Mouse (Mus musculus): ENCODE results near the gene Trpc3. TPM values are rescaled to one million over a fixed set of nuclear protein-coding genes. Genes with fewer than 3 reads are reported as not detected.

Trpc3 gene
- polyA plus RNA-seq (2015; fragmentation: Illumina TruSeq; extraction: RNeasy Lipid Tissue Mini Kit (QIAGEN cat#74804); ENCODE audit: low read depth, low replicate concordance) = 17.1 TPM

GRCm38 (mm10) chr3:36689392-36690291, at the start of gene Trpc3:
Gene Trpc3, minus strand, starts transcription at chr3:36690167.

GRCm38 (mm10) chr3:36613202-36613907, 76.6 kb downstream of the Trpc3 start, which contains the start of gene Bbs7:
Gene Bbs7, minus strand, starts transcription at chr3:36613477.

DNA sequence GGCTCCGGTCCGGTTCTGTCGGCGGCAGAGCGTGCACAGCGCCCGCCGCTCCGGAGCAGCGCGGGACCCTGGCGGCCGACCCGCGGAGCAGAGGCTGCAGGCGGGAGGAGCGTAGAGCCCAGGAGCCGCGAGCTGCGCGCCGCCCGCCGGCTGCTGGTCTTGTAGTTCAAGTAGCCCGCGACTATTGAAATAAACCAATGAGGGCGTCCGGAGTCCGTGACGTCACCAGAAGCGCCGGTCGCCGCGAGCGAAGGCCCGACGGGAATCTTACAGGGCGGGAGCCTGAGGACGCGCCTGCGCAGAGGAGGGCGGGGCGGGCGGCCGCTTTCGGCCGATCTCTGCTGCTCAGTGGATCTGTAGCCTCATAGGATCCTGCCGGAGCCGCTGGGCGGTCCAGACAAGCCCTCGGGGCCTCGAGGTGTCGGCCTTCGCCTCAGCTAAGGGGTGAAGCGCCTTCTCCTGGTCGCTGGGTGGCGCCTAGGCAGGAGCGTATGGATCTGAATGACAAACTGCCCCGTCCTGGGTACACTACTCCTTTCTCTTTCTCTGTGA, 118.1 kb downstream of the Trpc3 start, which contains the start of gene Ccna2:
TSS of gene Ccna2 (minus strand) at position 324 of the 552 bp plus-strand sequence.

Other genes with a start within 250 kb of the Trpc3 start
- 83.5 TPM for gene Anxa5, start 214.3 kb downstream of the Trpc3 start, polyA plus RNA-seq (2015; fragmentation: Illumina TruSeq; extraction: RNeasy Lipid Tissue Mini Kit (QIAGEN cat#74804); ENCODE audit: low read depth, low replicate concordance)
- not detected for gene 1810062G17Rik, start 214.2 kb downstream of the Trpc3 start, polyA plus RNA-seq (2015; fragmentation: Illumina TruSeq; extraction: RNeasy Lipid Tissue Mini Kit (QIAGEN cat#74804); ENCODE audit: low read depth, low replicate concordance)
- gene Gm11549, start 168.4 kb downstream of the Trpc3 start, polyA plus RNA-seq (2015; fragmentation: Illumina TruSeq; extraction: RNeasy Lipid Tissue Mini Kit (QIAGEN cat#74804); ENCODE audit: low read depth, low replicate concordance) = 32.3 TPM
- 57.0 TPM for gene Exosc9, start 137.6 kb downstream of the Trpc3 start, polyA plus RNA-seq (2015; fragmentation: Illumina TruSeq; extraction: RNeasy Lipid Tissue Mini Kit (QIAGEN cat#74804); ENCODE audit: low read depth, low replicate concordance)
- 2.1 TPM for gene Ccna2, start 118.0 kb downstream of the Trpc3 start, polyA plus RNA-seq (2015; fragmentation: Illumina TruSeq; extraction: RNeasy Lipid Tissue Mini Kit (QIAGEN cat#74804); ENCODE audit: low read depth, low replicate concordance)
- 21.7 TPM for gene Bbs7, start 76.7 kb downstream of the Trpc3 start, polyA plus RNA-seq (2015; fragmentation: Illumina TruSeq; extraction: RNeasy Lipid Tissue Mini Kit (QIAGEN cat#74804); ENCODE audit: low read depth, low replicate concordance)
- 44.6 TPM for gene 4932438A13Rik, start 172.9 kb upstream of the Trpc3 start, polyA plus RNA-seq (2015; fragmentation: Illumina TruSeq; extraction: RNeasy Lipid Tissue Mini Kit (QIAGEN cat#74804); ENCODE audit: low read depth, low replicate concordance)

Data from brain, adult 10 weeks (tissue).